ENCODE assay signal across 8 mouse cellular contexts in genomic region chr7:29306619-29307018, GRCm38 (mm10). TPM values are rescaled to one million over a fixed set of nuclear protein-coding genes. Genes with fewer than 3 reads are reported as not detected.
DNase-seq lines count a peak whose midpoint lies in the region; ATAC-seq and TF ChIP-seq lines count a peak whose summit lies in the region.

No protein-coding gene starts in this region.

- TF ChIP-seq CTCF in intestine, postnatal 0 days (IDR thresholded peaks at IDR 0.05; ENCODE audit: low read depth): peak; percentile 62

- DNase-seq in CD4-positive, CD25-positive, alpha-beta regulatory T cell, adult 2 months (ENCODE audit: low read depth, low spot score): peak; percentile 76
- peak; percentile 71 to 81 for DNase-seq in cerebellum, postnatal 14 days
- no peak for DNase-seq in gastrocnemius, adult 18-20 months (ENCODE audit: low spot score)
- DNase-seq in adrenal gland, postnatal 4 days (ENCODE audit: low spot score in 2 of 2): no peak

- WGBS in intestine, postnatal 0 days: 39% methylated on average over 7 of the region's 7 CpGs
- WGBS in intestine, embryonic 15.5 days: 26% methylated on average over 7 of the region's 7 CpGs
- WGBS in hindbrain, embryonic 15.5 days: 6% methylated on average over 7 of the region's 7 CpGs
- 8% methylated on average over 7 of the region's 7 CpGs for WGBS in midbrain, embryonic 16.5 days

- no peaks in the 10 kb centered on the region for H3K9me3 ChIP-seq in intestine, postnatal 0 days (ENCODE audit: control insufficient read depth)
- no peaks in the 10 kb centered on the region for H3K9me3 ChIP-seq in intestine, embryonic 15.5 days
- H3K9me3 ChIP-seq in hindbrain, embryonic 15.5 days: no peaks in the 10 kb centered on the region
- no peaks in the 10 kb centered on the region for H3K9me3 ChIP-seq in midbrain, embryonic 16.5 days (replicated peaks; ENCODE audit: control insufficient read depth, low read length, poor library complexity, severe bottlenecking)

- H3K27ac ChIP-seq in intestine, postnatal 0 days (ENCODE audit: low read depth, low read length): no peak overlapping the region
- no peak overlapping the region for H3K27ac ChIP-seq in intestine, embryonic 15.5 days
- peak overlapping the region; percentile 86 for H3K27ac ChIP-seq in hindbrain, embryonic 15.5 days (replicated peaks)
- H3K27ac ChIP-seq in midbrain, embryonic 16.5 days (ENCODE audit: low read length): peak overlapping the region; percentile 91

- no peak overlapping the region for H3K4me3 ChIP-seq in intestine, postnatal 0 days (ENCODE audit: low read depth, low read length)
- no peak overlapping the region for H3K4me3 ChIP-seq in intestine, embryonic 15.5 days (replicated peaks)
- peak overlapping the region; percentile 73 for H3K4me3 ChIP-seq in hindbrain, embryonic 15.5 days
- peak overlapping the region; percentile 79 for H3K4me3 ChIP-seq in midbrain, embryonic 16.5 days (ENCODE audit: low read depth, low read length)

- H3K4me1 ChIP-seq in intestine, postnatal 0 days (replicated peaks; ENCODE audit: control insufficient read depth, insufficient read depth, low read length): no peaks in the 10 kb centered on the region; the same call in 1 of the 2 replicates
- H3K4me1 ChIP-seq in intestine, embryonic 15.5 days (replicated peaks): peaks cover 36% of the 10 kb centered on the region
- H3K4me1 ChIP-seq in hindbrain, embryonic 15.5 days (replicated peaks): peaks cover 77% of the 10 kb centered on the region
- H3K4me1 ChIP-seq in midbrain, embryonic 16.5 days (ENCODE audit: control insufficient read depth, insufficient read depth, low read length): peaks cover 42% of the 10 kb centered on the region

- H3K36me3 ChIP-seq in intestine, postnatal 0 days (ENCODE audit: control insufficient read depth, insufficient read depth): no peaks in the 10 kb centered on the region
- no peaks in the 10 kb centered on the region for H3K36me3 ChIP-seq in intestine, embryonic 15.5 days
- peaks cover 5% of the 10 kb centered on the region for H3K36me3 ChIP-seq in hindbrain, embryonic 15.5 days
- peaks cover 8% of the 10 kb centered on the region; the same call in 1 of the 2 replicates for H3K36me3 ChIP-seq in midbrain, embryonic 16.5 days (ENCODE audit: control insufficient read depth, insufficient read depth, low read length)

- H3K9ac ChIP-seq in intestine, postnatal 0 days (ENCODE audit: low read depth, low read length): no peak overlapping the region
- H3K9ac ChIP-seq in intestine, embryonic 15.5 days: no peak overlapping the region
- H3K9ac ChIP-seq in hindbrain, embryonic 15.5 days: 0 out of 2 replicates have a peak overlapping the region, but pooled peaks have one; percentile 84
- H3K9ac ChIP-seq in midbrain, embryonic 16.5 days (ENCODE audit: low read depth, low read length): peak overlapping the region; percentile 85; the same call in 1 of the 2 replicates

- no peak for ATAC-seq in intestine, postnatal 0 days
- ATAC-seq in intestine, embryonic 15.5 days: no peak
- no peak for ATAC-seq in hindbrain, embryonic 15.5 days (ENCODE audit: low FRiP score, low read depth)
- no peak for ATAC-seq in midbrain, embryonic 16.5 days

- H3K4me2 ChIP-seq in intestine, postnatal 0 days (replicated peaks; ENCODE audit: low read depth): no peak overlapping the region
- H3K4me2 ChIP-seq in intestine, embryonic 15.5 days (replicated peaks): no peak overlapping the region
- peak overlapping the region; percentile 92 for H3K4me2 ChIP-seq in hindbrain, embryonic 15.5 days
- peak overlapping the region; percentile 96 for H3K4me2 ChIP-seq in midbrain, embryonic 16.5 days (ENCODE audit: low read length)

- peaks cover 44% of the 10 kb centered on the region for H3K27me3 ChIP-seq in intestine, postnatal 0 days (replicated peaks; ENCODE audit: control insufficient read depth, insufficient read depth, low read length)
- H3K27me3 ChIP-seq in intestine, embryonic 15.5 days (replicated peaks): peaks cover 30% of the 10 kb centered on the region
- no peaks in the 10 kb centered on the region for H3K27me3 ChIP-seq in hindbrain, embryonic 15.5 days
- H3K27me3 ChIP-seq in midbrain, embryonic 16.5 days (ENCODE audit: control insufficient read depth, insufficient read depth, low read depth, low read length): no peaks in the 10 kb centered on the region

RNA-seq across cellular contexts. Expression of gene Dpf1, which starts 2.9 kb away (rescaled TPM):
- polyA plus RNA-seq in intestine, postnatal 0 days (2015; fragmentation: Nextera tagmentation; extraction: Ambion mirVana): 1.7 TPM in 2 replicates
- polyA plus RNA-seq in intestine, embryonic 15.5 days (2015; fragmentation: Nextera tagmentation; extraction: Ambion mirVana): 6.7 and 6.8 TPM in 2 replicates
- polyA plus RNA-seq in hindbrain, embryonic 15.5 days (2015; fragmentation: Nextera tagmentation; extraction: Ambion mirVana): 180 and 184 TPM in 2 replicates
- polyA plus RNA-seq in midbrain, embryonic 16.5 days (2015; fragmentation: Nextera tagmentation; extraction: Ambion mirVana): 223 and 226 TPM in 2 replicates
- 1 to 10 TPM; 2.4 to 2.7 TPM for total RNA-seq in gastrocnemius, adult 18-20 months (2021)
- 1 to 10 TPM; 5.0 to 5.7 TPM for total RNA-seq in adrenal gland, postnatal 4 days (2021)

RNA-seq across cellular contexts. Expression of gene Ppp1r14a, which starts 17.5 kb away (rescaled TPM):
- polyA plus RNA-seq in intestine, postnatal 0 days (2015; fragmentation: Nextera tagmentation; extraction: Ambion mirVana): 35.2 and 37.0 TPM in 2 replicates
- polyA plus RNA-seq in intestine, embryonic 15.5 days (2015; fragmentation: Nextera tagmentation; extraction: Ambion mirVana): 44.3 and 50.7 TPM in 2 replicates
- polyA plus RNA-seq in hindbrain, embryonic 15.5 days (2015; fragmentation: Nextera tagmentation; extraction: Ambion mirVana): 3.0 and 5.1 TPM in 2 replicates
- 2.5 and 2.7 TPM in 2 replicates for polyA plus RNA-seq in midbrain, embryonic 16.5 days (2015; fragmentation: Nextera tagmentation; extraction: Ambion mirVana)
- total RNA-seq in gastrocnemius, adult 18-20 months (2021): 1 to 10 TPM; 3.3 to 3.4 TPM
- 10 to 100 TPM; 14.3 to 15.0 TPM for total RNA-seq in adrenal gland, postnatal 4 days (2021)

RNA-seq across cellular contexts. Expression of gene Spint2, which starts 24.9 kb away (rescaled TPM):
- polyA plus RNA-seq in intestine, postnatal 0 days (2015; fragmentation: Nextera tagmentation; extraction: Ambion mirVana): 685 and 722 TPM in 2 replicates
- 633 and 716 TPM in 2 replicates for polyA plus RNA-seq in intestine, embryonic 15.5 days (2015; fragmentation: Nextera tagmentation; extraction: Ambion mirVana)
- polyA plus RNA-seq in hindbrain, embryonic 15.5 days (2015; fragmentation: Nextera tagmentation; extraction: Ambion mirVana): 73.8 and 84.5 TPM in 2 replicates
- 81.2 and 89.7 TPM in 2 replicates for polyA plus RNA-seq in midbrain, embryonic 16.5 days (2015; fragmentation: Nextera tagmentation; extraction: Ambion mirVana)
- total RNA-seq in gastrocnemius, adult 18-20 months (2021): 10 to 100 TPM in 1 of 2 experiments, 1 to 10 TPM in 1; 8.2 to 14.7 TPM
- total RNA-seq in adrenal gland, postnatal 4 days (2021): 10 to 100 TPM; 46.1 to 85.1 TPM

RNA-seq across cellular contexts. Expression of gene 2200002D01Rik, which starts 58.4 kb away (rescaled TPM):
- 836 and 862 TPM in 2 replicates for polyA plus RNA-seq in intestine, postnatal 0 days (2015; fragmentation: Nextera tagmentation; extraction: Ambion mirVana)
- 178 and 182 TPM in 2 replicates for polyA plus RNA-seq in intestine, embryonic 15.5 days (2015; fragmentation: Nextera tagmentation; extraction: Ambion mirVana)
- polyA plus RNA-seq in hindbrain, embryonic 15.5 days (2015; fragmentation: Nextera tagmentation; extraction: Ambion mirVana): 0.67 and 0.75 TPM in 2 replicates
- 0.46 and 1.5 TPM in 2 replicates for polyA plus RNA-seq in midbrain, embryonic 16.5 days (2015; fragmentation: Nextera tagmentation; extraction: Ambion mirVana)
- 1 to 10 TPM in 1 of 2 experiments, under 1 TPM in 1; 0.66 to 1.1 TPM for total RNA-seq in gastrocnemius, adult 18-20 months (2021)
- 1 to 10 TPM; 2.4 to 4.5 TPM for total RNA-seq in adrenal gland, postnatal 4 days (2021)

Comparison
In these comparisons a context has a peak if more than half of its experiments do, and no peak if none do; other contexts are left out.
1. H3K27ac ChIP-seq: peak in hindbrain, embryonic 15.5 days (single experiment) and midbrain, embryonic 16.5 days (single experiment); none in intestine, postnatal 0 days (single experiment) and intestine, embryonic 15.5 days (single experiment).
2. H3K4me2 ChIP-seq: peak in hindbrain, embryonic 15.5 days (single experiment) and midbrain, embryonic 16.5 days (single experiment); none in intestine, postnatal 0 days (single experiment) and intestine, embryonic 15.5 days (single experiment).
3. H3K4me3 ChIP-seq: peak in hindbrain, embryonic 15.5 days (single experiment) and midbrain, embryonic 16.5 days (single experiment); none in intestine, postnatal 0 days (single experiment) and intestine, embryonic 15.5 days (single experiment).
4. H3K9ac ChIP-seq: peak in hindbrain, embryonic 15.5 days (single experiment) and midbrain, embryonic 16.5 days (single experiment); none in intestine, postnatal 0 days (single experiment) and intestine, embryonic 15.5 days (single experiment).
5. DNase-seq: peak in CD4-positive, CD25-positive, alpha-beta regulatory T cell, adult 2 months (single experiment) and cerebellum, postnatal 14 days (2 of 2); none in gastrocnemius, adult 18-20 months (single experiment) and adrenal gland, postnatal 4 days (0 of 2).
6. RNA of gene Dpf1, which starts 2.9 kb away (polyA plus RNA-seq): 223 to 226 TPM in midbrain, embryonic 16.5 days and 180 to 184 TPM in hindbrain, embryonic 15.5 days; 6.7 to 6.8 TPM in intestine, embryonic 15.5 days and 1.7 TPM in intestine, postnatal 0 days; every median in the first group is over 10 times any median in the second.